Mouse (Mus musculus): ENCODE data around the gene Zfp184. TPM values are rescaled to one million over a fixed set of nuclear protein-coding genes. Genes with fewer than 3 reads are reported as not detected.

The Zfp184 gene
- total and polyA plus RNA-seq, 3 experiments = 0.42 to 1.0 TPM; not detected in 1

DNA sequence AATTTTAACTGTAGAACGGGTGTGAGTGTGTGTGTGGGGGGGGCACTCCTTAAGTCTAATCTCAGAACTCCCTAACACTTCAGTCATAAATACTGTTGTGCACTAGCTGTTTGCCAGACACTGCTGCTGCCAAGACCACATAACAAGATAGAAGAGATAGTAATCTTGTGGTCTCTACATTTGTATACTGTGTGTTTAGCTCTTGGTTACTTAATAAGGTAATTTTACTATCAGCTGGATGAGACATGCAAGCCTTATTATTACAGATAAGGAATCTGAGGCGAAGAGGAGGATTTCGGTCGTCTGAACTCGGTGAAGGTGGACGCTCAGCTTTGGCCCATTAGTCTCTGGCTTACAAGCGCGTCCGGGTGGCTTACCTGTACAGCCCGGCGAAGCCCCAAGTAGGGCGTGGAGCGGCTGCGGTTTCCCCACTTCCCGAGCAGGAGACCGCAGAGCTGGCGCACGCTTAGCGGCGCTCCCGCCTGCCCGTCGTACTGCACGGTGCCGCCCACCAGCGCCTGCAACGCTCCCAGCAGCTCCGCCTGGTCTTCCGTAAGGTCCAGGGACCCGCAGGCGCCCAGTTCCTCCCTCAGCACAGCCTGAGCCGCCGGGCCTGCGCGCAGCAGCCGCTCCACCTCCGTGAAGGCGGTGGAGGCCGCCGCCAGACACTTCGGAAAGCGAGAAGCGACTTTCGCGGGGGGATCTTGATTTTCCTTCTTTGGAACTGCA, 60.9 kb downstream of the Zfp184 start:
- Histone ChIP-seq H3K36me3 (ENCODE audit: control insufficient read depth in 1 of 2, insufficient read depth in 2 of 2, low read length in 2 of 2) (peaks cover 0 to 7% of the 10 kb centered on the region in 2 experiments; a peak in 2 of 4 replicates), H3K9me3 (replicated peaks; ENCODE audit: insufficient read depth, low read length) (no peaks in the 10 kb centered on the region), H3K9ac (ENCODE audit: control insufficient read depth, low read depth, low read length, poor library complexity, severe bottlenecking) (peak overlapping the region; percentile 36), H3K79me2 (ENCODE audit: control insufficient read depth, insufficient read depth, low read length, poor library complexity) (no peaks in the 10 kb centered on the region), H3K27me3 (ENCODE audit: control insufficient read depth in 1 of 2, insufficient read depth in 2 of 2, low read length in 2 of 2) (peaks cover 2 to 10% of the 10 kb centered on the region in 2 experiments; a peak in 3 of 4 replicates), H3K4me1 (ENCODE audit: control insufficient read depth in 1 of 2, insufficient read depth in 2 of 2, low read length in 2 of 2) (peaks cover 0 to 18% of the 10 kb centered on the region in 2 experiments; a peak in 2 of 4 replicates), H3K4me3 (ENCODE audit: control insufficient read depth in 1 of 2, insufficient read depth in 1 of 2, low read depth in 2 of 2, low read length in 2 of 2) (peak overlapping the region; percentile 51 to 77), H3K27ac (ENCODE audit: control insufficient read depth, low read depth, low read length) (no peak overlapping the region)
- peak; percentile 68 for DNase-seq (ENCODE audit: low read depth, low spot score)
- TF ChIP-seq ZC3H11A (IDR thresholded peaks at IDR 0.05; ENCODE audit: low read depth, low read length) = no peak
- TF ChIP-seq RCOR1 (IDR thresholded peaks at IDR 0.05; ENCODE audit: low read depth, low read length) = no peak
- peak; percentile 46 for TF ChIP-seq GATA1 (IDR thresholded peaks at IDR 0.05; ENCODE audit: low read depth, low read length)
- peak in 1 of 2 experiments; percentile 3; a peak in 1 of 4 replicates for TF ChIP-seq EP300 (IDR thresholded peaks at IDR 0.05; ENCODE audit: low read depth in 1 of 2, low read length in 2 of 2)
- TF ChIP-seq BHLHE40 (IDR thresholded peaks at IDR 0.05; ENCODE audit: borderline replicate concordance, low read depth, low read length) = 0 out of 2 replicates have a peak, but pooled peaks have one; percentile 13

DNA sequence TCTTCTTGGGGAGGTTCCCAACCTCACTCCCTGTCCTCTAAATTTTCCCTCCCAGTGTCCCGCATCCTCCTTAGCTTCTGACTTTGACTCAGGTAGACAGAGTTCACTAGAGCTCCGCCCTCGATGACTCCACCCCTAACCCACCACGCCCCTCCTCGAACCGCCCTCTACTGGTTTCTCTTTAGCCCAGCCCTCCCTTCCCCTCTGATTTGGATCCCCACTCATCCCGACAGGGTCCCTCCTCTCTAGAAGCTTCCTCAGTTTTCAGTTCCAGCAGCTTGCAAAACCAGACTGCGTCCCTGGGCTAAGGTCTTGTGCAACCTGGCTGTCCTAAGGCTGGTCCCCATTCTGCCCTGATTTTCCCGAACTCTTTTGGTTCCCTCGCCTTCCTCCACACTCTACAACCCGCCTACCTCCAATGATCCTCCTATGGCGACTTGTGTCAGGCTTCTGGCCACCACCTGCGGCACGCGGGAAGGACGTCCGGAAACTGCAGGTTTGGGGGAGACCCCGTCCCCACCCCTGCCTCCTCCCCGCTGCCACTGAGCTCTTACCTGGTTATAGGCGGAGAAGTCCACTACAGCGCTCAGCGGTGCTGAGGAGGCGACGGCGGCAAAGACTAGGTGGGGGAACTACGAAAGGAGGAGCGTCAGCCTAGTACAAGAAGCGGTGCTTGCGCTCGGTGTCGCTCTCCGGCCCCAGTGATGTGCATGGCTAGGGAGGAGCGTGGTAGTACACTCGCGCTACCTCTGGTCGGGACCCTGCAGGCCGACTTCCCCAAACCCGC, 61.6 kb downstream of the Zfp184 start:
- no peak overlapping the region for H3K27ac ChIP-seq (ENCODE audit: control insufficient read depth, low read depth, low read length)
- peak; percentile 72 for DNase-seq (ENCODE audit: low read depth, low spot score)
- H3K27me3 ChIP-seq (ENCODE audit: control insufficient read depth in 1 of 2, insufficient read depth in 2 of 2, low read length in 2 of 2) = peaks cover 2 to 10% of the 10 kb centered on the region in 2 experiments; a peak in 3 of 4 replicates
- no peak for TF ChIP-seq MYC (IDR thresholded peaks at IDR 0.05; ENCODE audit: low read depth, low read length)
- no peak for TF ChIP-seq MAFK (IDR thresholded peaks at IDR 0.05; ENCODE audit: borderline replicate concordance, low read depth, low read length)
- TF ChIP-seq NRF1 (IDR thresholded peaks at IDR 0.05; ENCODE audit: insufficient read depth, low read depth, low read length, poor library complexity, severe bottlenecking) = no peak
- no peak for TF ChIP-seq GABPA (IDR thresholded peaks at IDR 0.05; ENCODE audit: low read depth, low read length)
- no peak for TF ChIP-seq JUND (IDR thresholded peaks at IDR 0.05; ENCODE audit: low read depth, low read length)
- TF ChIP-seq CTCF (IDR thresholded peaks at IDR 0.05 in 2 of 3, conservative IDR thresholded peaks at IDR 0.05 in 1 of 3; ENCODE audit: control insufficient read depth in 1 of 3, insufficient read depth in 1 of 3, low read depth in 2 of 3, low read length in 3 of 3, poor library complexity in 1 of 3, severe bottlenecking in 1 of 3) = no peak
- TF ChIP-seq NELFE (IDR thresholded peaks at IDR 0.05; ENCODE audit: low read depth, low read length) = no peak
- TF ChIP-seq TAL1 (IDR thresholded peaks at IDR 0.05; ENCODE audit: low read length) = no peak
- TF ChIP-seq UBTF (IDR thresholded peaks at IDR 0.05; ENCODE audit: borderline replicate concordance, insufficient read depth, low read depth, low read length) = no peak
- TF ChIP-seq EP300 (IDR thresholded peaks at IDR 0.05; ENCODE audit: low read depth in 1 of 2, low read length in 2 of 2) = no peak
- TF ChIP-seq GATA1 (IDR thresholded peaks at IDR 0.05; ENCODE audit: low read depth, low read length) = no peak
- no peak for TF ChIP-seq RAD21 (IDR thresholded peaks at IDR 0.05; ENCODE audit: low read depth, low read length)
- peaks cover 0 to 7% of the 10 kb centered on the region in 2 experiments; a peak in 2 of 4 replicates for H3K36me3 ChIP-seq (ENCODE audit: control insufficient read depth in 1 of 2, insufficient read depth in 2 of 2, low read length in 2 of 2)
- H3K79me2 ChIP-seq (ENCODE audit: control insufficient read depth, insufficient read depth, low read length, poor library complexity) = no peaks in the 10 kb centered on the region
- peaks cover 0 to 13% of the 10 kb centered on the region in 2 experiments; a peak in 2 of 4 replicates for H3K4me1 ChIP-seq (ENCODE audit: control insufficient read depth in 1 of 2, insufficient read depth in 2 of 2, low read length in 2 of 2)
- no peaks in the 10 kb centered on the region for H3K9me3 ChIP-seq (replicated peaks; ENCODE audit: insufficient read depth, low read length)
- H3K4me3 ChIP-seq (ENCODE audit: control insufficient read depth in 1 of 2, insufficient read depth in 1 of 2, low read depth in 2 of 2, low read length in 2 of 2) = peak overlapping the region; percentile 51 to 77
- H3K9ac ChIP-seq (ENCODE audit: control insufficient read depth, low read depth, low read length, poor library complexity, severe bottlenecking) = peak overlapping the region; percentile 36
